Mouse (Mus musculus) liver, adult 2 months (tissue): ENCODE measurements around the gene Asl. TPM values are rescaled to one million over a fixed set of nuclear protein-coding genes. Genes with fewer than 3 reads are reported as not detected.
A peak's percentile ranks its signal among the peaks of the same experiment; 100 is the strongest.

Experiments
- DNase-seq: peaks from one replicate; pipeline ENCODE4 v3.0.0-alpha.2; 2011; ENCODE audit warnings: low read depth, low spot score; ENCODE audit errors: extremely low read depth
- H3K27ac ChIP-seq: fragments of 200-500 bp; replicated peaks from 2 replicates; pipeline ENCODE4 v1.5.1; 2012; ENCODE audit warnings: low read depth, mild to moderate bottlenecking, control low read depth, inconsistent platforms, low read length; ENCODE audit not compliant: insufficient read depth
- H3K27me3 ChIP-seq: fragments of 200-500 bp; 2 replicates; pipeline ENCODE4 v1.6.1; 2012; ENCODE audit warnings: mild to moderate bottlenecking, moderate library complexity, low read length, inconsistent platforms; ENCODE audit not compliant: control insufficient read depth, insufficient read depth
- H3K36me3 ChIP-seq: fragments of 200-500 bp; 2 replicates; pipeline ENCODE4 v1.6.1; 2012; ENCODE audit warnings: low read length, inconsistent platforms; ENCODE audit not compliant: control insufficient read depth, insufficient read depth
- H3K4me1 ChIP-seq: fragments of 200-500 bp; 2 replicates; pipeline ENCODE4 v1.6.1; 2011; ENCODE audit warnings: low read length; ENCODE audit not compliant: control insufficient read depth, insufficient read depth
- H3K4me3 ChIP-seq: fragments of 200-500 bp; 2 replicates; pipeline ENCODE4 v1.5.1; 2011; ENCODE audit warnings: low read depth, mild to moderate bottlenecking, control low read depth, low read length, moderate library complexity; ENCODE audit not compliant: insufficient read depth
- H3K79me2 ChIP-seq: fragments of 200-500 bp; 2 replicates; pipeline ENCODE4 v1.6.1; 2012; ENCODE audit warnings: inconsistent platforms, mild to moderate bottlenecking, low read length, moderate library complexity; ENCODE audit not compliant: control insufficient read depth, insufficient read depth
- H3K9ac ChIP-seq: fragments of 200-500 bp; 2 replicates; pipeline ENCODE4 v1.6.1; 2012; ENCODE audit warnings: low read depth, mild to moderate bottlenecking, control low read depth, inconsistent platforms, low read length
- CTCF ChIP-seq: fragments of 200-500 bp; IDR thresholded peaks from 2 replicates; pipeline ENCODE4 v1.5.1; 2011; ENCODE audit warnings: low read depth, low read length, control low read depth
- POLR2A ChIP-seq: fragments of 200-500 bp; IDR thresholded peaks from 2 replicates; pipeline ENCODE4 v1.6.1; 2011; ENCODE audit warnings: low read length, control low read depth; ENCODE audit not compliant: insufficient read depth; ENCODE audit errors: extremely low read depth
- WGBS: fragments of 180-500 bp; shearing (Covaris S2); methylation state at CpG from one replicate; pipeline ENCODE4 v1.1.7; 2018; 5-methylcytosine and 5-hydroxymethylcytosine counted together
- polyA plus RNA-seq: library from polyadenylated mRNA; depleted of rRNA; stranded (reverse); fragments of >200 nt; gene quantifications from 2 replicates; pipeline ENCODE4 v1.2.3, GENCODE M21; 2012; rRNA removed
- total RNA-seq: library from RNA; depleted of rRNA; stranded (reverse); fragments of >200 nt; gene quantifications from 2 replicates; pipeline ENCODE4 v1.2.3, GENCODE M21; 2014; rRNA removed

Asl gene
- total and polyA plus RNA-seq, 2 experiments: 622 to 683 TPM

DNA sequence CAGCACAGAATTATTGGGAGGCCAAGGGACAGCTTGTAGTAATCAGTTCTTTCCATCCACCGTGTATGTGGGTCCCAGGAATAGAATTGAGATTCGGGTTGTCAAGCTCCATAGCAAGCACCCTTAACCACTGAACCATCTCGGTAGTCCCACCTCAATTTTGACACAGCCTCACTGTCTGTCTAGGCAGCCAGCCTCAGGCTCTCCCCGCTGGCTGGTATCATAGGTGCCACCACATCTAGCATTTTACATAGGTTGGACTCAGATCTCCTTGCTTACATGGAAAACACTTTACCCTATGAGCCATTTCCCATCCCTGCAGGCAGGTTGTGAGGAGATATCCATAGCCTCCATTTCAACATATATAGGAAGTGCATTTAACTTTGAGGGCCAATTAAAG is 54.7 kb downstream of the Asl start:
- peaks cover 18% of the 10 kb centered on the region for H3K4me1 ChIP-seq

DNA sequence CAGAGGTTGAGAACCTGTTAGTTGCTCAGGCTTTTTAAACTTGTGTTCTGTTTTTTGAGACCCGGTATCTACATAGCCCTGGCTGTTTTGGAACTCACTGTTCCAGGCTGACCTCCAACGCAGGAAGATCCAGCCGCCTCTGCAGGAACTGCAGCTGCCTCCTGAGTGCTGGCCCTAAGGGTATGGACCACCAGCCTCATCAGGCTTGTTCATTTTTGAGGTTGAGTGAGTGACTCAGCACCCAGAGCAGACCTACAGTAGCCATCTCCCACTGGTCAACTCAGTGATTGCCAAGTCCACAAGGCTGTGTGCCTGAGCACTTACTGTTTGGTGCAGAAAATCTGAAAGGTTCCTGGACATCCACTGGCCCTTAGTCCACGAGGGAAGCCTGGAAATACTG is 57.6 kb downstream of the Asl start:
- Histone ChIP-seq H3K27ac (no peak overlapping the region), H3K9ac (no peak overlapping the region), H3K4me1 (peaks cover 18% of the 10 kb centered on the region), H3K36me3 (no peaks in the 10 kb centered on the region), H3K4me3 (no peak overlapping the region), H3K27me3 (no peaks in the 10 kb centered on the region), H3K79me2 (peaks cover 10% of the 10 kb centered on the region; the same call in 1 of the 2 replicates)
- TF ChIP-seq POLR2A (no peak), CTCF (no peak)
- DNase-seq: no peak
- WGBS: 75% methylated on average over 4 of the region's 4 CpGs

More for the DNA sequence above, 54.7 kb downstream of the Asl start:
- 91% methylated on average over 4 of the region's 4 CpGs for WGBS
- peaks cover 17% of the 10 kb centered on the region; the same call in 1 of the 2 replicates for H3K79me2 ChIP-seq
- H3K4me3 ChIP-seq: no peak overlapping the region
- no peaks in the 10 kb centered on the region for H3K27me3 ChIP-seq
- peak overlapping the region; percentile 91 for H3K27ac ChIP-seq
- no peak for TF ChIP-seq CTCF
- TF ChIP-seq POLR2A: no peak
- H3K36me3 ChIP-seq: 0 out of 2 replicates have a peak, but pooled peaks cover 3% of the 10 kb centered on the region
- DNase-seq: no peak
- no peak overlapping the region for H3K9ac ChIP-seq

DNA sequence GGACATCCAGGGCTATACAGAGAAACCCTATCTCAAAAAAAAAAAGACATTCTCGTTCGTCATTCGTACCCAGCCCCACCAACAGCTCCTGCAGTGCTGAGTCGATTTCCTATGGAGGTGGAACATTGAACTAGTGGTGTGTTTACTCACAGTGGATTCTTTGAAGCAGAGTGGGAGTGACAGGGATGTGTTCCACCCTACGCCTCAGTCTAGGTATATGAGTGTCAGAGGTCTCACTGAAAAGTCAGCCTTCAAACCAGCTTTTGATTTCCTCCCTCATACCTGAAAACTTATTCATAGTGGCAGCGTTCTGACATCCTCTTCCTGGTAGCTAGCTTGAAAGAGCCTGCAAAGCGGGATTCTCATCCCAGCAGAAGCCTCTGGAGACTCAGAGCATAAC is 60.6 kb downstream of the Asl start:
- peaks cover 6% of the 10 kb centered on the region for H3K4me1 ChIP-seq
- H3K4me3 ChIP-seq: no peak overlapping the region
- no peak for TF ChIP-seq CTCF
- TF ChIP-seq POLR2A: no peak
- H3K36me3 ChIP-seq: no peaks in the 10 kb centered on the region
- no peak for DNase-seq
- H3K27me3 ChIP-seq: no peaks in the 10 kb centered on the region
- peaks cover 12% of the 10 kb centered on the region; the same call in 1 of the 2 replicates for H3K79me2 ChIP-seq
- no peak overlapping the region for H3K9ac ChIP-seq
- H3K27ac ChIP-seq: no peak overlapping the region
- 63% methylated on average over 7 of the region's 7 CpGs for WGBS

DNA sequence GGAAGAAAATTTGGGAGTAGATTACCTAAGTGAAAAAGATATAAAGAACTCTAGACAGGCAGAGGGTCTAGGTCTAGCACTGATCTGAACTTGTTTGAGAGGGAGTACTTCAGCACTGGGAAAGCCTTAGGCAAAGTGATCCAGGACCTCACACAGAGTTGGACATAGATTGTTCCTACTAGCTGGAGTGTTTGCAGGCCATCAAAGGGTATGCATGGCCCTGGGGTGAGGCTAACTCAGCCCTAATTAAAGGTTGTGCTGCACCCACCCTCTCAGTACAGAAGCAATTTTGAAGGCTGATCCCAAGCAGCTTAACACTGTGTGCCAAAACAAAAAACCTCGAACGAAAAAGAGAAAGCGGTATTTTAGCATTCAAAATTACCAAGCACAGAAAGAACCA is 62.6 kb downstream of the Asl start:
- Histone ChIP-seq H3K79me2 (peaks cover 12% of the 10 kb centered on the region; the same call in 1 of the 2 replicates), H3K36me3 (no peaks in the 10 kb centered on the region), H3K4me3 (no peak overlapping the region), H3K4me1 (no peaks in the 10 kb centered on the region; the same call in 1 of the 2 replicates), H3K9ac (no peak overlapping the region), H3K27me3 (no peaks in the 10 kb centered on the region), H3K27ac (no peak overlapping the region)
- no peak for TF ChIP-seq POLR2A
- TF ChIP-seq CTCF: no peak
- 86% methylated on average over 3 of the region's 3 CpGs for WGBS
- DNase-seq: no peak

DNA sequence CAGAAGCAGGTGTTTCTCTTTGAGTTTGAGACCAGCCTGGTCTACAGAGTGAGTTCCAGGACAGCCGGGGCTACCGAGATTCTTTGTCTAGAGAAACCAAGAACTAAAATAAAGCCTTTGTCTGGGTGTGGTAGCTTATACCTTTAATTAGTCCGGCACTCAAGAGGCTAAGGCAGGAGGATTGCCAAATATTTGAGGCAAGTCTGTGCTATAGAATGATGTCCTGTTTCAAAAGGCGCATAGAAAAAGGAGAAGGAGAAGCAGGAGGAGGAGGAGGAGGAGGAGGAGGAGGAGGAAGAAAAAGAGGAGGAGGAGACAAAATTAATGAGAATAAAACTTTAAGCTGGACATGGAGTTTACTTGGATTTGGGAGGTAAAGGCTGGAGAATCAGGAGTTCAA is 65.8 kb downstream of the Asl start:
- H3K27ac ChIP-seq: no peak overlapping the region
- 81% methylated on average over 4 of the region's 4 CpGs for WGBS

More for the DNA sequence above, 65.8 kb downstream of the Asl start:
- no peak overlapping the region for H3K4me3 ChIP-seq
- no peaks in the 10 kb centered on the region for H3K27me3 ChIP-seq
- no peak overlapping the region for H3K9ac ChIP-seq
- TF ChIP-seq CTCF (no peak), POLR2A (no peak)
- H3K4me1 ChIP-seq: peaks cover 1% of the 10 kb centered on the region; the same call in 1 of the 2 replicates
- DNase-seq: no peak
- peaks cover 22% of the 10 kb centered on the region; the same call in 1 of the 2 replicates for H3K79me2 ChIP-seq
- H3K36me3 ChIP-seq: no peaks in the 10 kb centered on the region

Other genes starting within 250 kb of the Asl start
- 4.1 and 9.8 TPM in 2 replicates for gene Psph, start 241.8 kb downstream of the Asl start, total RNA-seq
- gene Psph, start 241.8 kb downstream of the Asl start, polyA plus RNA-seq: 8.3 and 11.0 TPM in 2 replicates
- gene Sumf2, start 182.3 kb downstream of the Asl start, total RNA-seq: 5.8 and 6.0 TPM in 2 replicates
- 8.9 and 10.2 TPM in 2 replicates for gene Sumf2, start 182.3 kb downstream of the Asl start, polyA plus RNA-seq
- 1,393 and 1,612 TPM in 2 replicates for gene Chchd2, start 141.8 kb downstream of the Asl start, total RNA-seq
- 1,062 and 1,287 TPM in 2 replicates for gene Chchd2, start 141.8 kb downstream of the Asl start, polyA plus RNA-seq
- gene Zbed5, start 133.5 kb downstream of the Asl start, total RNA-seq: 5.1 and 5.8 TPM in 2 replicates
- 0.62 TPM in 2 replicates for gene Zbed5, start 133.5 kb downstream of the Asl start, polyA plus RNA-seq
- gene Phkg1, start 130.7 kb downstream of the Asl start, total RNA-seq: 0.13 and 0.28 TPM in 2 replicates
- 0.07 and 0.15 TPM in 2 replicates for gene Phkg1, start 130.7 kb downstream of the Asl start, polyA plus RNA-seq
- 0.54 and 2.2 TPM in 2 replicates for gene Nupr1l, start 120.7 kb downstream of the Asl start, total RNA-seq
- 1.2 and 2.2 TPM in 2 replicates for gene Nupr1l, start 120.7 kb downstream of the Asl start, polyA plus RNA-seq
- gene Vkorc1l1, start 87.3 kb downstream of the Asl start, total RNA-seq: 20.3 and 24.3 TPM in 2 replicates
- gene Vkorc1l1, start 87.3 kb downstream of the Asl start, polyA plus RNA-seq: 14.4 and 14.6 TPM in 2 replicates
- 13.6 and 21.1 TPM in 2 replicates for gene Gusb, start 26.2 kb downstream of the Asl start, total RNA-seq
- gene Gusb, start 26.2 kb downstream of the Asl start, polyA plus RNA-seq: 17.6 and 18.6 TPM in 2 replicates
- 27.8 and 33.6 TPM in 2 replicates for gene Crcp, start within 50 bp of the Asl start, total RNA-seq
- 11.8 and 14.7 TPM in 2 replicates for gene Crcp, start within 50 bp of the Asl start, polyA plus RNA-seq
- gene Tpst1, start 44.1 kb upstream of the Asl start, total RNA-seq: 15.6 and 20.1 TPM in 2 replicates
- gene Tpst1, start 44.1 kb upstream of the Asl start, polyA plus RNA-seq: 9.3 and 10.8 TPM in 2 replicates
- gene Kctd7, start 115.6 kb upstream of the Asl start, total RNA-seq: 2.0 and 2.8 TPM in 2 replicates
- gene Kctd7, start 115.6 kb upstream of the Asl start, polyA plus RNA-seq: 3.6 and 4.0 TPM in 2 replicates
- 11.4 and 13.1 TPM in 2 replicates for gene Rabgef1, start 142.6 kb upstream of the Asl start, total RNA-seq
- 8.3 and 11.8 TPM in 2 replicates for gene Rabgef1, start 142.6 kb upstream of the Asl start, polyA plus RNA-seq
- 19.8 and 26.6 TPM in 2 replicates for gene Tmem248, start 187.8 kb upstream of the Asl start, total RNA-seq
- gene Tmem248, start 187.8 kb upstream of the Asl start, polyA plus RNA-seq: 28.9 and 34.3 TPM in 2 replicates
- 36.9 and 42.5 TPM in 2 replicates for gene Sbds, start 226.3 kb upstream of the Asl start, total RNA-seq
- gene Sbds, start 226.3 kb upstream of the Asl start, polyA plus RNA-seq: 25.9 and 29.4 TPM in 2 replicates
- 12.8 and 13.3 TPM in 2 replicates for gene Tyw1, start 226.4 kb upstream of the Asl start, total RNA-seq
- gene Tyw1, start 226.4 kb upstream of the Asl start, polyA plus RNA-seq: 6.8 and 8.0 TPM in 2 replicates